Mouse (Mus musculus): ENCODE data around the gene Fam89a. TPM values are rescaled to one million over a fixed set of nuclear protein-coding genes. Genes with fewer than 3 reads are reported as not detected.
A peak's percentile ranks its signal among the peaks of the same experiment; 100 is the strongest.

The Fam89a gene
- total RNA-seq, 1 experiment from 2014 or later: 0.95 TPM

DNA sequence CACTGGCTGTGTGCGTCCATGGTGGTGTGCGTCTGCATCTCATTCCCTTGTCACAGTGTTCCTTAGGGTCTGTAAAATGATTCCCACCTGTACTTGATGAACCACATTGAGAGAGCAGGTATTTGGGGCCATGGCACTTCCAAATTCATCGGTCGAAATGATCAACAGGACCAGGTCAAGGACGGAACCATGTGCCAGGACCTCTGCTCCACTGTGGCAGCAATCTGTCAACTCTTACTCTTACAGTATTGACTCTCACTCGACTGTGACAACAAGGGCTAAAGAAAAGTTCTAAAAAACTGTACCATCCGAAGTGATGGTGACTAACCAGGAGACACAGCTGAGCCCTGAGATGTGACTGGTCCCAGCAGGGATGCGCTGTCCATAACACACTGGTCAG, 3.8 kb upstream of the Fam89a start:
- no peak for ATAC-seq (replicated peaks; ENCODE audit: insufficient number of reproducible peaks, low FRiP score, low TSS enrichment, poor library complexity, severe bottlenecking)

DNA sequence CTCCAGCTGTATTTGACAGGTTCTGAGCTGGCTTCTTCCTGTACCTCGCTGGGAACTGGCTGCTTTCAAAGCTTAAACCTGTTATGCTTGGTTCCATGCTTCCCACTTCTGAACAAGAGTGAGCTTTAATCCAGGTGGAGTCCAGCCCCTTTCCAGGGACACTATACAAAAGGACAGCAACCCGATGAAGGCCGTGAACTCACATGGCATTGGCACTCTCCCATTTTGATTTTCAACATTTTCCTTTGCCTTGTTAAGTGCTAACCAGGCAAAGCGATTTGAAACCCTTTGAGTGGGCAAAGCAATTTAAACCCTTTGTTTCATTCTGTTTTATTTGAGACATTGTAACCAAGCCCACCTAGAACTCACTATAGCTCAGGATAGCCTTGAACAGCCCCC, 3.2 kb upstream of the Fam89a start:
- ATAC-seq (replicated peaks; ENCODE audit: insufficient number of reproducible peaks, low FRiP score, low TSS enrichment, poor library complexity, severe bottlenecking): no peak

DNA sequence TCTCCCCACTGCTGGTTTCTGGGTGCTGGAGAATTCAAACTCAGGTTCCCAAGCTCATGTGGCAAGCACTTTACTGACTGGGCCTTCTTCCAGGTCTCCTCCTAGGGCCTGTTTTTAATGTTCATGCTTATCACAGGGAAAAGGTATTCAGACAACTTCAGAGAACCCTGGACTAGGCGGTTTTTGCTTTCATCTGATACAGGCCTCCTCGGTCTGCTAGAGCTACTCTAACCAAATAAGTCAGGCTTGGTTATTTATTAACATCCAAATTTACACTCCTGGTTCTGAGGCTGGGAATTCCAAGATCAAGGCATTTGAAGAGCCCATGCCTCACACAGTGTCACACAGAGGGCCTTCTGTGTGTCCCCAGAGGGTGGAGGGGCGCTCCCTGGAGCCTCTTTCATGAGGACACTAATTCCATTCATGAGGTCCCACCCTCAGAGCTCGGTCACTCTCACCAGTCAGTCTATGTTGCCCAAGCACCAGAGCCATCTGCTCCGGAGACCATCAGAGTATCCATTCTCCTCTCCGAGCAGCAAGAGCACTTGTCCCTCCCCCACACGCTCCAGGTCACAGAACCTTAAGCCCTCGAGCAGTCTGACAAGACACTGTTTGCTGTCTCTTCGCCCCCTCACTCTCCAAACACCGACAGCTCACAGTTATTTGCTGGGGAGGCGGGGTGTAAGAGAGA, 2.6 kb upstream of the Fam89a start:
- no peak for ATAC-seq (replicated peaks; ENCODE audit: insufficient number of reproducible peaks, low FRiP score, low TSS enrichment, poor library complexity, severe bottlenecking)

DNA sequence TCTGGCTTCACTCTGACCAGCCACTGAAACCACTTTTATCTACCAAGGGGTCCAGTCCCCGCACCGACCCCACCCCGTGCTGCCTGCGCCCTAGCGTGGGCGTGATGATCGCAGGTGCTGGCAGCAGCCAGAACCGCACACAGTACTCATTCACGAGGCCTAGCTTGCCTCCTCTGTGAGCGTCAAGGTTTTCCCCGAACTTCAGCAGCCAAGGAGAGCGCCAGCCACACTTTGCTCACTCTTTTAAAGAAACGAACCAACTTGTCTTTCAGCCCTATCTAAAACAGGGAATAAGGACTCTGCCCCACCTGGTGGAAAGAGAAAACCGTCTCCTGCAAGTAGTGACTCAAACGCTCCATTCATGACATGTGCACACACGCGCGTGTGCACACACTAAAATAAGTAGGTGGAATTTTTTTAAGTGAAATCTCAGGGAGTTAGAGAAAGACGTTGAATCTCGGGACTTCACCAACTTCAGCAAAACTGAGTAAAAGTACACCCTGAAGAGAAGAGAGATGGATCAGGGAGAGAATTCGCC, 762 bp upstream of the Fam89a start:
- ATAC-seq (replicated peaks; ENCODE audit: insufficient number of reproducible peaks, low FRiP score, low TSS enrichment, poor library complexity, severe bottlenecking): no peak

DNA sequence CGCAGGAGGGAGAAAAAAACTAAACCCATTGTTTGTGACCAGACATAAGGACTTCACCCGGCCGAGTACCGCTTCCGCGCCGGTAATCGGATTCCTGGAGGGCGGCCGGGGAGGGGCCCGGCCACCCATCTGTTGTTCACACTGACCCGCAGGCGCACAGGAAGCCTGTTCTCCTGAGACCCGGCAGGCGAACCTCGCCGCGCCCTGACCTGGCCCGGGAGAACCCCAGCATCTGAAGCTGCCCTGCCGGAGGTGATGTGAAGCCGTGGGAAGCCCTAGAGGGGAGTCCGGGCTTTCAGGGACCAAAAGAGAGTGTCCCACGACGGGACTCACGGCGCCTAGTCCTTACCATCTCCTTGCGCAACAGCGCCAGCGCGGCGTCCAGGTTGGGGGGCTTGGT, 441 bp downstream of the Fam89a start:
- ATAC-seq (replicated peaks; ENCODE audit: insufficient number of reproducible peaks, low FRiP score, low TSS enrichment, poor library complexity, severe bottlenecking): no peak

DNA sequence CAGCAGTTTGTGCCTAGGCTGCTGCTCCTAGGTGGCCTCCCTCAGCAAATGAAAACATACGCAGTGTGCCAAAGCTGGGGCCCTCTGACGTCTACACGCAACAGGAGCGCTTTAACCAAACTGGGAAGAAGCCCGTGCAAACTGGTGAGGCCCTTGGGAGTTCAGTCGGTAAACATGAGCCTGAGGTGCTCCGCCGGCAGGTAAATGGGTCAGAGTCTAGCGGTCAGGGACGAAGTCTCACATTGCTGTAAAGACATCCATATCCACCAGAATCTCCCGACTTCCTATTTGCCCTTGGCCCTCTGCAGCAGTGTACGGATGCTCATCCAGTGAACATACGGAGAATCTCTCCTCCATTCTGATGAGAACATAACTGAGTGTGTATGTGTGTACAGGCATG, 5.0 kb downstream of the Fam89a start:
- no peak for ATAC-seq (replicated peaks; ENCODE audit: insufficient number of reproducible peaks, low FRiP score, low TSS enrichment, poor library complexity, severe bottlenecking)

DNA sequence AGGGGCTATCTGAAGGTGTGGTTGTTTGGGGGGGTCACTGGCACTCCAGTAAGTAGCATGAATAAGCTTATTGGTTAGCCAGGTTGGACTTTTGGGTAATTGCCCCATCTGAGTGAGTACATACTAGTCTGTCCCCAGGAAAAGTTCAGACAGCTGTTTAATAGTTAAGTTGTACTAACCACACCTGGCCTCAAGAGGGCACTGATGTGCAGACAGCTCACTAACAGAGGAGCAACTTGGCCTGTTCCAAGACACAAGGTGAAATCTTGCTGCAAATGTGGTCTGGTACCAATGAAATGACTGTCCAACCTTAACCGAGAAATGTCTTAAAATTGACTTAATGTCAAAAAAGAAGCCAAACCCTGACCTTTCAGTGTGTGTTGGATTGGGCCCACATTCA, 12.4 kb downstream of the Fam89a start:
- no peak for ATAC-seq (replicated peaks; ENCODE audit: insufficient number of reproducible peaks, low FRiP score, low TSS enrichment, poor library complexity, severe bottlenecking)

DNA sequence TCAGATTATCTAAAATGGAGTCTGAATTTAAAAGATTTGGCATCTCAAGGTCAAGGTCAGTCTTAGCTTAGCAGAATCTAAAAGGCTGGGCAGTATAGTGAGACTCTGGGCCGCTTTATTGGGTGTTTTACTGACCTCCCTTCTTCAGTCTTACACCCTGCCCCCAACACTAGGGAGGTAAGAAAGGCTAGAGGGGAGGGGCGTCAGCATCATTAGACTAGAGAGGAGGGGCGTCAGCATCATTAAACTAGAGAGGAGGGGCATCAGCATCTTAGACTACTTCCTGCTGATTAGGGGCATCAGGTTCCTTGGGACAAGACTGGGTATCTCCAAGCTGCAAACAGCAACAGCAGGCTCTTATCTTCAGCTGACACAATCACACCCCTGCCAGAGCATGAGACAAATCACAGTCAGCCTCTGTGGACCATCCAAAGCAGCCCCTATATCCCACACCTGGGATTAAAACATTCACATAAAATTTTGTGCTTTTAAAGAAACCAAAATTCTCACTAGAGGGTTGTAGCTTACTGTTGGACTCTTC, 16.2 kb downstream of the Fam89a start:
- ATAC-seq (replicated peaks; ENCODE audit: insufficient number of reproducible peaks, low FRiP score, low TSS enrichment, poor library complexity, severe bottlenecking): no peak

DNA sequence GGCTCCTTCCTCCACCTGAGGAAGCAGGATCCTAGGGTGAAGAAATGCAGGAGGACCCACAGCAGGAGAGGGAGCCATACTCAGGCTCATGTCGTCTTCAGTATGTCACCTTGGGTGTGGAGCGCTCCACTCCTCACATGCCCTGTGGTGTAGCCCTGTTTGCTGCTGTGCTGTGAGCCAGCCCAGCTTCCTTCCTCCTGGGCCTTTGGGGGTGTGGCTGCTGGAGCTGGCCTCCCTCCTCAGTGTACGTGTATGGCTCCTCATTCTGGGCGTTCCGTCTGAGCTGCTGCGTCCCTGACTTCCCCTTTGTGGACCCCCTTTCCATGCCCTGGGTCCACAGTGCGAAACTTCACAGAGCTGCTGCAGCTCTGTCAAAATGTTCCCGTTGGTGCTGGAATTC, 18.8 kb downstream of the Fam89a start:
- ATAC-seq (replicated peaks; ENCODE audit: insufficient number of reproducible peaks, low FRiP score, low TSS enrichment, poor library complexity, severe bottlenecking): no peak

DNA sequence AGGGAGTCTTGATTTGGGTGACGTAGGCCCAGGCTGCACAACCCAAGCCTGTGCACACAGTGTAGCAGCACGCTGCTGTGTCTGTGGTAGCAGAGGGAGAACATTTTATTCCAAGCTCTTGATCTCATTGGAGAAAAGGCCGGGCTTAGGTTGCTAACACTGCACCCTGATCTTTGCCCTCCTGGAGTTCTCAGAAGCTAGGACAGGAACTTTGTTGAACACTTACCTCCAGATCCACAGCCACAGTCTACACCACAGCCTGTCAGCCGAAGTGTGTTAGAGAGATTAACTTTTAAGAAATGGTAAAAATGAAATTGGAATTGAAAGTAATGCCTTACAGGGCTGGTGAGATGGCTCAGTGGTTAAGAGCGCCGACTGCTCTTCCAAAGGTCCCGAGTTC, 27.3 kb downstream of the Fam89a start:
- ATAC-seq (replicated peaks; ENCODE audit: insufficient number of reproducible peaks, low FRiP score, low TSS enrichment, poor library complexity, severe bottlenecking): no peak

DNA sequence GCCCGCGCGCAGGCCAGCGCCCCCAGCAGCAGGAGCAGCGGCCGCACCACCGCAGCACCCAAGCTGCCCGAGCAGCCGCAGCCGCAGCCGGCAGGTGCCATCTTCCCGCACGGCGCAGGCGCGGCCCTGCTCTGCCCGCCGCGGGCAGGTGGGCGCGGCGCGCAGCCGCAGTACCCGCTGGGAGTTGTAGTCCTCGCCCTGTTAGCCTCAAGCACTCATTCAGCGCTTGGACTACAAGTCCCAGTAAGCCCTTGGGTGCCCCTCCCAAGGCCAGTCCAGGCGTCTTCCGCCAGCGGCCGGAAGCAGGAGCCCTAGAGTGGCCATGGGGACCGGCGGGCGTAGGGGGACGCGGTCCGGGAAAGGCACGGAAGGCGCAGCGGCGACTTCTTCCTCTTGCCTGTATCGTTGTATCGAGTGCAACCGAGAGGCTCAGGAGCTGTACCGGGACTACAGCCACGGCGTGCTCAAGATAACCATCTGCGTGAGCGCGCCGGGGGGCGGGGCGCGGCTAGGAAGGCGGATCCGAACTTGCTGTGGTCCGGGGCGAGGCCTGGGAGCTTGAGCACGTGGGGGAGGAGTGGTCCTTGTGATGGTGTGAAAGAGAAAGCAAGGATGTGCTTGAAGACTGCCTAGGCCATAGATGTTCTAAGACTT, 29.6 kb downstream of the Fam89a start, which contains the start of the genes Ttc13 and Arv1:
TSS of gene Ttc13 (minus strand) at position 122 of the 654 bp plus-strand sequence.
TSS of gene Arv1 (plus strand) at position 278 of the 654 bp plus-strand sequence.
- peak; percentile 97 for ATAC-seq (replicated peaks; ENCODE audit: insufficient number of reproducible peaks, low FRiP score, low TSS enrichment, poor library complexity, severe bottlenecking)

DNA sequence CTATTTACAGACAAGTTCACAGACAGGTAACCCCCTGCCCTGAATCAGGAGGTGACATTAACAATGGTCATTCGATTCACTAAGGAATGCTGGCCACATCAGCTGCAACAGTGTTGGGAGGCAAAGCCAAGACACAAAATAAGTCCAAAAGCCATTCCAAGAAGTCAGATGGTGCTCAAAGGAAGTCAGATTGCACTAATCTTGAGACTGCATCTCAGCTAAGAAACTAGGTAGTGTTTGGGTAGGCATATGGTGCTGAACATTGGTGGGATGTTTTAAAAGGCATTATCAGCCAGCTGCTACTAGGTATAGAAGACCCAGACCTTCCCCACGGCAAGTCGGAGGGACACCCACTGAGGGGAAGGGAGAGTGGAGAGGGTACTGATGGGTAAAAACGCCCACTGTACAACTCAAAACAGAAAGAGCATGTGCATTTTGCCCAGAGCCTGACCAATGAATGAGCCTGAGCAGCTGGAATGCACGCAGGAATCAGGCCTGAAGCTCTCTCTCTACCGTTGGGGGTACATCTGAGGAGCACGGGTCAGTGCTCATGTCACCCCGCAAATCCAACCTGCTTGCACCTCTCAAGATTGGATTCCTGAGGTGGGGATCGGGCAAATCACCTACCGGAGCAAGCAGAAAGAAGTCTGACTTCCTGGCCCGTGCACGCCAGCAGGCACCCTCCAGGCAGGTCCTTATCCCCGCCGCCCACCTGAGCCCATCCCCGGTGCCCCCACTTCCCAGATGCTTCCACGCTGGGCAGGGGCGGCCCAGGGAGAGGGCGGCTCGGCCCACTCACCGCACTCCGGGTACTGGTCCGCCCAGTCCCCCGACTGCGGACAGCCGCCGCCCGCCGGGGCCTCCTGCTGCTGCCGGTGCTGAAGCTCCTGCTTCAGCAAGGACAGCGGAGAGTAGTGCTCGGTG, 30.4 kb downstream of the Fam89a start:
- 0 out of 2 replicates have a peak, but pooled peaks have one; percentile 0 for ATAC-seq (replicated peaks; ENCODE audit: insufficient number of reproducible peaks, low FRiP score, low TSS enrichment, poor library complexity, severe bottlenecking)

DNA sequence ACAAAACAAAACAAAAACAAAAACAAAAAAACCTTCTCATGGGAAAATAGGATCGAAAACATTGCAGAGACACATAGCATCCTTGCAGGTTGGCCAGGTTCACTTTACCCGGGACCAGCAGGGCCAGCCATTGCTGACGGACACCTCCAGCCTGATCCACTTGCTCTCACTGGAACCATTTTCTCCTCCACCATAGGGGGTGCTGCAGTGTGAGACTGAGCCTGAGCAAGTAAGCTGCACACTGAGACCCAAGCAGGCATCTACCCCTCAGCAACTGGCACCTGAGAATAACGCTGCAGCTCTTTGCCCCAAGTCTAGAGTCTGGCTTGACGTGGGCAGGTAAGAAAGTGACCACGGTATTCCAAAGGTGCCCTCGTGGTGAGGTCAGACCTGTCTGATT, 31.5 kb downstream of the Fam89a start:
- ATAC-seq (replicated peaks; ENCODE audit: insufficient number of reproducible peaks, low FRiP score, low TSS enrichment, poor library complexity, severe bottlenecking): no peak

DNA sequence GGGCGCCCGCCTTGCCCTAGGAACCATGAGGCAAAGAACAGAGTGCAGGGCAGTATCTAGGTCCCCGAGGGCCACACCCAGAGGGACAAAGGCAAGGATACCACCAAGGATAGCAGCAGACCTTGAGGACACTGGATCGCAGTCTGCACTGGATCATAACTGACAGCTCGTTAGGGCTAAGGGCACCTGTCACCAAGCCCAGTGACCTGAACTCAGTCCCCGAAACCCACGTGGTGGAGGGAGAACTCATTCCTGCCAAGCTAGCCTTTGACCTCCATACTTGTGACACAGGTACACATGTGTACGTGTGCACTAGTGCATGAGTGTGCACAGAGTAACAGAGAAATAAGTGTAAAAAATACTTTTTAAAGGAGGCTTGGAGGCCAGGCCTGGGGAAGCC, 35.9 kb downstream of the Fam89a start:
- no peak for ATAC-seq (replicated peaks; ENCODE audit: insufficient number of reproducible peaks, low FRiP score, low TSS enrichment, poor library complexity, severe bottlenecking)

DNA sequence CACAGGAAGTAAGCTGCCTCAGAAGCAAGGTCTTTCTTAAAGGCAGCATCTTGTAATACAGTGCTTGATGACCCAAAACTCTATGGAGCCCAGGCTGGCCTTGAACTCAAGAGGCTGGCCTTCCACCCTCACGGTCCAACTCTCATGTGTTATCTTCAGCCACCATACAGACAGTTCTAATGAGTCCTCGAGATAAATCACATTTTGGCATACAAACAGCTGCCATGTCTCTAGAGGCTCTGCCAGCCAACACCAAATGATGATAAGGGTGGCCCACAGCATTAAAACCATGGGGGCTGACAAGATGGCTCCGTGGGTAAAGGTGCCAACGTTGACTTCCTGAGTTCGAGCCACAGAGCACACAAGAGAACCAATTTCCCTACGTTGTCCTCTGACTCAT, 38.4 kb downstream of the Fam89a start:
- no peak for ATAC-seq (replicated peaks; ENCODE audit: insufficient number of reproducible peaks, low FRiP score, low TSS enrichment, poor library complexity, severe bottlenecking)

DNA sequence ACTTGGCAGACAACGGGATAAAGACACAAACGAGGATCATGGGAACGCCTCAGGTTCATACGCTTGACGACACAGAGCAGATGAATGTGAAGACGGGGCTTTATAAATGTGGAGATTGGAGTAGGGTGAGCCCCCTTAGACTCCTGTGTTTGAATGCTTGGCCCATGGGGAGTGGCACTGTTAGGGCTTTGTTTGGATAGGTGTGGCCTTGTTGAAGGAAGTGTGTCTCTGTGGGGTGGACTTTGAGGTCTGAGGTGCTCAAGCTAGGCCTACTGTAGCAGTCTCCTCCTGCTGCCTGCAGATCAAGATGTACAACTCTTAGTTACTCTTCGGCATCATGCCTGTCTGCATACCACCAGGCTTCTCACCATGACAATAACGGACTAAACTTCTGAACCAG, 45.8 kb downstream of the Fam89a start:
- no peak for ATAC-seq (replicated peaks; ENCODE audit: insufficient number of reproducible peaks, low FRiP score, low TSS enrichment, poor library complexity, severe bottlenecking)

DNA sequence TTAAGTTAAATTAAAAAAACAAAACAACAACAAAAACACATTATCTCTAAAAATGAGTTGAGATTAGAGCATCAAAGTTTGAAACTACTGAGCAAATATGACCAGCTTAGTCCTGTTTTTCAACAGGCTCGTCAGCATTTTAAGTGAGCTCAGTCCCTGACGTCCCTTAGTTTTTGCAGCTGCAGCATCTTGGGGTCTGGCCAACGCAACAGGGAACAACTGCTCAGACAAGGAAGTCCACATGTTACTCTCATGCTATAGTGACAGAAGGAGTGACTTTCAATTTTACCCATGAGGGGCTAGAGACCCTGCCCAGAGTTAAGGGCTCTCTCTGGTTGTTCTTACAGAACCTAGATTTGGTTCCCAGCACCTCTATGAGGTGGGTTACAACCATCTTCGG, 47.3 kb downstream of the Fam89a start:
- ATAC-seq (replicated peaks; ENCODE audit: insufficient number of reproducible peaks, low FRiP score, low TSS enrichment, poor library complexity, severe bottlenecking): no peak

DNA sequence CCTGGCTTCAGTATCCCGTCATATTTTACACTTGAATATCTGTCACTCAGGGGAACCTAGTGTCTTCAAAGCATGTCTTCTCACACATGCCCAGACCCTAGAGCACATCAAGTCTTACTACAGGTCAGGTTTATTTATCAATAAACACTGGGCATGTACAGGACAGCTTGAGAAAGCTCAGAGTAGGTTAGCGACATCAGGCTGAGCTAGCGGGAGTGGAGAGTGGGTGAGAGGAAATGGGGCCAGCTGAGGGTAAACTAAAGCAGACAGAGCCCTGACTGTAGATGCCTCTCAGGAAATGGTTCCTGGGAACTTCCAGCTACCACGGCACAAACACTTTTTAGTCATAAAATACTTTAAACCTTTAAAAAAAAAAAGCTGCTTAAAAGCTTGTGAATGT, 48.1 kb downstream of the Fam89a start:
- no peak for ATAC-seq (replicated peaks; ENCODE audit: insufficient number of reproducible peaks, low FRiP score, low TSS enrichment, poor library complexity, severe bottlenecking)

DNA sequence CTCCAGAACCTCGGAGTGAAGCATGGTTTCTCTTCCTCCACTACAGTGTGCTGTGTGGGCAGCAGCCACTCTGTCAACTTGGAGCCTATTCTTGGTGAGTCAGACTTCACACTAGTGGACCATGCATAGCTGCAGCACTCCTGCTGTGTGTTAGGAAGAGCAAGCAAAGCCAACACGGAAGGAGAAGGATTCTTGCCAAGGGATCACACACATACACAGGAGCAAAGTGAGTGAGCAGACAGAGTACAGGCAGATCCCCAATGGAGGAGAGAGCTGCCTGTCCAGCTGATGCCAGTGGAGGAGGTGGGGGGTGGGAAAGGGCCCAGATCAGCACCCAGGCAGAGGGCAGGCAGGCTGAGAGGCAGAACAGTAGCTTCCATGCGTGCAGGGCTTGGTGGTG, 49.4 kb downstream of the Fam89a start:
- ATAC-seq (replicated peaks; ENCODE audit: insufficient number of reproducible peaks, low FRiP score, low TSS enrichment, poor library complexity, severe bottlenecking): no peak
